Mouse (Mus musculus) MN1 (cell line): ENCODE measurements around the gene Sh3rf3.
A peak's percentile ranks its signal among the peaks of the same experiment; 100 is the strongest.

Experiments used
- DNase-seq: peaks from one replicate; pipeline ENCODE4 v3.0.0-alpha.2; 2016; ENCODE audit warnings: low spot score

Sh3rf3 gene

GRCm38 (mm10) chr10:58813081-58813800, at the start of gene Sh3rf3:
TSS of gene Sh3rf3 (plus strand) at chr10:58813359.
- DNase-seq, result no peak

GRCm38 (mm10) chr10:58788486-58789274, 24.5 kb upstream of the Sh3rf3 start:
- no peak for DNase-seq

- peak; percentile 27 for DNase-seq
Measured at GRCm38 (mm10) chr10:58797555-58797954, 15.6 kb upstream of the Sh3rf3 start.

GRCm38 (mm10) chr10:58798156-58798555, 15.0 kb upstream of the Sh3rf3 start:
- no peak for DNase-seq

GRCm38 (mm10) chr10:58800996-58801433, 12.1 kb upstream of the Sh3rf3 start:
- DNase-seq, result no peak

GRCm38 (mm10) chr10:58802391-58802790, 10.8 kb upstream of the Sh3rf3 start:
- DNase-seq, result no peak

- DNase-seq, result no peak
Measured at GRCm38 (mm10) chr10:58807956-58808355, 5.2 kb upstream of the Sh3rf3 start.

- no peak for DNase-seq
Measured at GRCm38 (mm10) chr10:58810181-58810580, 3.0 kb upstream of the Sh3rf3 start.

GRCm38 (mm10) chr10:58812210-58813080, 714 bp upstream of the Sh3rf3 start:
- DNase-seq, result peak; percentile 74

GRCm38 (mm10) chr10:58813801-58814191, 637 bp downstream of the Sh3rf3 start:
- no peak for DNase-seq

- DNase-seq, result no peak
Measured at GRCm38 (mm10) chr10:58814486-58814885, 1.3 kb downstream of the Sh3rf3 start.

GRCm38 (mm10) chr10:58824016-58824568, 10.9 kb downstream of the Sh3rf3 start:
- DNase-seq, result no peak

- no peak for DNase-seq
Measured at GRCm38 (mm10) chr10:58829251-58830111, 16.3 kb downstream of the Sh3rf3 start.

GRCm38 (mm10) chr10:58833146-58833545, 20.0 kb downstream of the Sh3rf3 start:
- no peak for DNase-seq

- DNase-seq, result no peak
Measured at GRCm38 (mm10) chr10:58833741-58834178, 20.6 kb downstream of the Sh3rf3 start.

GRCm38 (mm10) chr10:58836391-58836790, 23.2 kb downstream of the Sh3rf3 start:
- no peak for DNase-seq

GRCm38 (mm10) chr10:58837504-58837903, 24.3 kb downstream of the Sh3rf3 start:
- DNase-seq, result no peak

GRCm38 (mm10) chr10:58841945-58842344, 28.8 kb downstream of the Sh3rf3 start:
- DNase-seq, result no peak

GRCm38 (mm10) chr10:58843100-58843499, 29.9 kb downstream of the Sh3rf3 start:
- no peak for DNase-seq

- DNase-seq, result no peak
Measured at GRCm38 (mm10) chr10:58848127-58848526, 35.0 kb downstream of the Sh3rf3 start.

- no peak for DNase-seq
Measured at GRCm38 (mm10) chr10:58848536-58848935, 35.4 kb downstream of the Sh3rf3 start.
